In genomic region chr10:44785386-44785785, GRCm38 (mm10) we compare ENCODE assay signal across 1 mouse cellular context.
TF ChIP-seq lines count a peak whose summit lies in the region.

No protein-coding gene starts in this region.

TF ChIP-seq in MEL, 35 proteins besides CTCF, POLR2A, EP300 and RAD21 (continued from another document):
- TF ChIP-seq JUND (IDR thresholded peaks at IDR 0.05; ENCODE audit: low read depth, low read length): no peak
- no peak for TF ChIP-seq POLR2AphosphoS2 (IDR thresholded peaks at IDR 0.05; ENCODE audit: low read length)
- TF ChIP-seq TAL1 (IDR thresholded peaks at IDR 0.05; ENCODE audit: low read length): no peak
TF ChIP-seq in MEL: peak in this region for 0.
